Mouse (Mus musculus) CH12.LX (cell line): ENCODE measurements around the gene Snx32.

ENCODE experiments used
- BHLHE40 ChIP-seq: IDR thresholded peaks from 2 replicates; pipeline ENCODE4 v1.6.1; 2011; ENCODE audit warnings: mild to moderate bottlenecking, low read depth, low read length, improper control_type of control experiment
- CHD2 ChIP-seq: IDR thresholded peaks from 2 replicates; pipeline ENCODE4 v1.6.1; 2011; ENCODE audit warnings: low read length, improper control_type of control experiment
- CTCF ChIP-seq, 2 experiments: IDR thresholded peaks in 1 of 2; conservative IDR thresholded peaks in 1 of 2; 2 replicates each; pipeline ENCODE4 v1.5.1; 2011 to 2012; ENCODE audit warnings: low read depth in 2 of 2, low read length in 2 of 2, improper control_type of control experiment in 1 of 2, inconsistent platforms in 1 of 2, mild to moderate bottlenecking in 1 of 2, moderate library complexity in 1 of 2
- ETS1 ChIP-seq: conservative IDR thresholded peaks from 2 replicates; pipeline ENCODE4 v1.6.1; 2012; ENCODE audit warnings: low read depth, mild to moderate bottlenecking, inconsistent platforms, low read length, improper control_type of control experiment, moderate library complexity
- IRF4 ChIP-seq: IDR thresholded peaks from 2 replicates; pipeline ENCODE4 v1.6.1; 2014; ENCODE audit warnings: low read depth, mild to moderate bottlenecking, inconsistent platforms, low read length, improper control_type of control experiment
- JUN ChIP-seq: IDR thresholded peaks from 2 replicates; pipeline ENCODE4 v1.6.1; 2011; ENCODE audit warnings: low read depth, mild to moderate bottlenecking, low read length, improper control_type of control experiment, moderate library complexity; ENCODE audit not compliant: insufficient read depth
- POLR2A ChIP-seq: IDR thresholded peaks from 2 replicates; pipeline ENCODE4 v1.6.1; 2011; ENCODE audit warnings: low read depth, mild to moderate bottlenecking, improper control_type of control experiment, low read length
- SIN3A ChIP-seq: IDR thresholded peaks from 2 replicates; pipeline ENCODE4 v1.6.1; 2012; ENCODE audit warnings: low read length, improper control_type of control experiment, inconsistent platforms
- USF1 ChIP-seq: IDR thresholded peaks from 2 replicates; pipeline ENCODE4 v1.6.1; 2014; ENCODE audit warnings: low read depth, mild to moderate bottlenecking, inconsistent platforms, low read length, improper control_type of control experiment
- ZC3H11A ChIP-seq: IDR thresholded peaks from 2 replicates; pipeline ENCODE4 v1.6.1; 2012; ENCODE audit warnings: low read depth, mild to moderate bottlenecking, inconsistent platforms, low read length, improper control_type of control experiment

DNA sequence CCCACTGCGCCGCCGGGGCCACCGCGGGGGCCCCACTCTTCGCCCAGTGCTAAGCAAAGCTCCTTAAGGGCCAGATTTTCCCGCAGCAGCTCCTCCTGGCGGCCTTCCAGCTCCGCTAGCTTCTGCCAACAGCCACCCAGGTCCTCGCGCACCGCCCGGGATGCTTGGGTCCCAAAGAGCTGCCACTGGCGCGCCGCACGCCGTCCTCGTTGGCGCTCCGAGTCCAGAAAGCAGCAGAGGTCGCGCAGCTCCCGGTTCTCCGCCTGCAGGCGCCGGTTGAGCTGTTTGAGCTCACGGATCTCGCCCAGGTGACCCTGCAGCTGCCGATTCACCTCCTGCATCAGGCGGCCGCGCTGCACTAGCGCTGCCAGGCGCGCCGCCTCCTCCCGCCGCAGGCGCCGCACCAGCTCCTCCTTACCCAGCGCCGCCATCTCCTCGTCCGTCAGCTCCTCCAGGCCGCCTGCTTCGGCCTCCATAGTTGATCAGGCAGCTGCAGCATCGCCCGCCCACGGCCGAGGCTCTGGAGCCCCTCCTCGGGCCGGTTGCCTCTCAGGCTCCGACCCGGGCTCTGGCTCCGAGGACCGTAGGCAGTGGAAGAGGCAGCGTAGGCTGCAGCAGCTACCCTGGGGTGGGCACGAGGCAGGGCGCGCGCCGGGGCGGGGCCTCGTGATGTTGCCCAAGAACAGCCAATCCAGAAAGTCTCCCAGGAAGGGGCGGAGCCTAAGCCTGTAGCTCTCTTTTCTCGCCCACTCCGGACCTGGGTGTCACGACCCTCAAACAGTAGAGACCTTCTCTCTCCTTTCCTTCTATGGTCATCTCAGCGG, 53.2 kb downstream of the Snx32 start:
- TF ChIP-seq SIN3A, result no peak
- peak; percentile 96 for TF ChIP-seq POLR2A
- TF ChIP-seq JUN, result no peak
- TF ChIP-seq CTCF (conservative IDR thresholded peaks at IDR 0.05 in 1 of 2, IDR thresholded peaks at IDR 0.05 in 1 of 2; ENCODE audit: low read depth in 2 of 2, low read length in 2 of 2), result peak in 1 of 2 experiments; percentile 35; a peak in 2 of 4 replicates
- TF ChIP-seq ZC3H11A, result no peak
- no peak for TF ChIP-seq ETS1
- no peak for TF ChIP-seq IRF4
- TF ChIP-seq CHD2, result no peak
- TF ChIP-seq BHLHE40, result no peak; the same call in 1 of the 2 replicates
- TF ChIP-seq USF1, result no peak; the same call in 1 of the 2 replicates
